Mouse (Mus musculus): Measurements from ENCODE around the gene Olfr287.

- TF ChIP-seq POLR2A (IDR thresholded peaks at IDR 0.05; ENCODE audit: extremely low read depth, insufficient read depth, low read length) (no peak), CTCF (IDR thresholded peaks at IDR 0.05; ENCODE audit: low read depth, low read length) (no peak)
Observed at GRCm38 (mm10) chr15:98209676-98210075, 11.2 kb downstream of the Olfr287 start.

All from liver, adult 2 months (tissue).